Mouse (Mus musculus) thymus, adult 2 months (tissue): Measurements from ENCODE around the gene Tmem132e.

ENCODE experiments used
- CTCF ChIP-seq: fragments of 200-500 bp; IDR thresholded peaks from 2 replicates; pipeline ENCODE4 v1.5.1; 2012; ENCODE audit warnings: mild to moderate bottlenecking, control low read depth, low read length, moderate library complexity, borderline replicate concordance; ENCODE audit not compliant: control insufficient read depth, poor library complexity, insufficient read depth; ENCODE audit errors: extremely low read depth
- POLR2A ChIP-seq: fragments of 200-500 bp; IDR thresholded peaks from 2 replicates; pipeline ENCODE4 v1.6.1; 2012; ENCODE audit warnings: mild to moderate bottlenecking, low read length, control low read depth, moderate library complexity; ENCODE audit not compliant: control insufficient read depth, poor library complexity, insufficient read depth; ENCODE audit errors: extremely low read depth

- no peak for TF ChIP-seq CTCF
- TF ChIP-seq POLR2A = no peak
Measured at GRCm38 (mm10) chr11:82434832-82435182, 46.1 kb downstream of the Tmem132e start.
